Mouse (Mus musculus): Measurements from ENCODE around the gene Alg3. TPM values are rescaled to one million over a fixed set of nuclear protein-coding genes. Genes with fewer than 3 reads are reported as not detected.

The Alg3 gene
- polyA plus RNA-seq, 1 experiment from 2014 or later = 32.4 TPM

- Histone ChIP-seq H3K9ac (no peak overlapping the region), H3K4me3 (no peak overlapping the region), H3K9me3 (replicated peaks) (no peaks in the 10 kb centered on the region), H3K4me2 (no peak overlapping the region), H3K27ac (ENCODE audit: poor library complexity, severe bottlenecking) (no peak overlapping the region), H3K4me1 (replicated peaks) (no peaks in the 10 kb centered on the region), H3K27me3 (replicated peaks) (peaks cover 41% of the 10 kb centered on the region), H3K36me3 (no peaks in the 10 kb centered on the region)
- 57% methylated on average over 7 of the region's 7 CpGs for WGBS
- no peak for ATAC-seq (ENCODE audit: insufficient number of reproducible peaks, low FRiP score)
These were observed 14.7 kb downstream of the Alg3 start for GRCm38 (mm10) chr16:20596687-20597441.

GRCm38 (mm10) chr16:20595737-20596136, 15.8 kb downstream of the Alg3 start:
- H3K36me3 ChIP-seq = no peaks in the 10 kb centered on the region
- no peak for ATAC-seq (ENCODE audit: insufficient number of reproducible peaks, low FRiP score)
- WGBS = 76% methylated on average over 4 of the region's 4 CpGs
- H3K27me3 ChIP-seq (replicated peaks) = peaks cover 50% of the 10 kb centered on the region
- H3K27ac ChIP-seq (ENCODE audit: poor library complexity, severe bottlenecking) = no peak overlapping the region
- H3K9ac ChIP-seq = no peak overlapping the region
- no peaks in the 10 kb centered on the region for H3K9me3 ChIP-seq (replicated peaks)
- H3K4me2 ChIP-seq = no peak overlapping the region
- peaks cover 7% of the 10 kb centered on the region for H3K4me1 ChIP-seq (replicated peaks)
- H3K4me3 ChIP-seq = no peak overlapping the region

DNA sequence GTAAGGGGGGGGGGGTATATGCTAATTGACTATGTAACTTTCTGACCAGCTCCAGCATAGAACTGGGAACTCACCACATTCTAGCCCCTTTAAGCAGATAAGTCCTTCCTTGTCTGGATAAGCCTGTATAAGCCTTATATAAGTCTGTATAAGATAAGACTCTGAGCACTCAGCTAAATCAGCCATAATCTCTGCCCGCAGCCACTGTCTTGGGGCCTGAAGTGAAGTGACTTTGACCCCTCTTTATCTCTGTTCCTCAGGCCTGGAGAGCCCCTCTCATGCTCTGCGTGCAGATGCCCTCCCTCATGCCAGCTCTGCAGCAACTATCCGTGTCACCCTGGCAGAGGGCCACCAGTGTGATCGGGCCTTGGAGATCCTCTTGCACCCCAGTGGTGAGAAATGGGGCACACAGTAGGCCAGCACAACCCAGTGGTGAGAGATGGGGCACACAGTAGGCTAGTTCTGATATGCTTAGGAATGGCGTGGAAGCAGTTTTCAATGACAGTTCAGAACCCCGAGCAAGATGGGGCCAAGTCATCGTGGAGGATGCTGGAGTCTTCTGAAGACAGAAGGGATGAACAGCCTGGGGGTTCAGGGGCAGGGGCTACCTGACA, 16.4 kb downstream of the Alg3 start:
- Histone ChIP-seq H3K4me2 (no peak overlapping the region), H3K27me3 (replicated peaks) (peaks cover 53% of the 10 kb centered on the region), H3K4me3 (no peak overlapping the region), H3K9ac (no peak overlapping the region), H3K36me3 (no peaks in the 10 kb centered on the region), H3K27ac (ENCODE audit: poor library complexity, severe bottlenecking) (no peak overlapping the region), H3K4me1 (replicated peaks) (peaks cover 13% of the 10 kb centered on the region), H3K9me3 (replicated peaks) (no peaks in the 10 kb centered on the region)
- peak; percentile 22; the same call in 1 of the 2 replicates for ATAC-seq (ENCODE audit: insufficient number of reproducible peaks, low FRiP score)
- WGBS = 63% methylated on average over 7 of the region's 7 CpGs

DNA sequence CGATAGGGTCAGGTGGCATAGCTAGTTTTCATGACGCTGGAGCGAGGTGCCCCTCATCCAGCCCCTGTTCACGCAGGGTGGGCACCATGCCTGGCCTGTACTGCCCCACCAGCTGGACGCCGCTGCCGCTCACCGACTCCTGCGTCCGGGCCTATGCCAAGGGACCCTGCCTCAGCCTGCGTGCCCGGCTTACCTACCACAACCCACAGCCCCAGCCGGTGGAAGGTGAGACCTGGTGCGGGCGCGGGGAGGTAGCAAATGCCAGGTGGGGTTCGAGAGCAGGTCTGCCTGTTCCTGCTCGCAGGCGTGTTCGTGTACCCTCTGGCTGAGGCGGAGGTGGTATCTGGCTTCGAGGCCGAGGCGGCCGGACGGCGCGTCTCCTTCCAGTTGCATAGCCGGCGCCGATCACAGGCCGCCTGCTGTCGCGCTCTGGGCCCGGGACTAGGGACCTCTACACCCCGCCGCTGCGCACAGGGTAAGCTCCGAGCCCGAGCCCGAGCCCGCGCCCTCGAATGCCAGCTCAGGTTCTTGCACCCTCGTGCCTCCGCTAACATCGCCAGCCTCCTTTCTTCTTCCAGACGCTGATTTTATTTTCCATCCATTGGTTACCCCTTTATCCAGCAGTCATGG, 20.3 kb downstream of the Alg3 start:
- peak overlapping the region; percentile 85 for H3K4me2 ChIP-seq
- H3K36me3 ChIP-seq = no peaks in the 10 kb centered on the region
- peaks cover 22% of the 10 kb centered on the region for H3K4me1 ChIP-seq (replicated peaks)
- peak overlapping the region; percentile 55 for H3K4me3 ChIP-seq
- ATAC-seq (ENCODE audit: insufficient number of reproducible peaks, low FRiP score) = no peak
- H3K27me3 ChIP-seq (replicated peaks) = peaks cover 74% of the 10 kb centered on the region
- no peaks in the 10 kb centered on the region for H3K9me3 ChIP-seq (replicated peaks)
- 5% methylated on average over 48 of the region's 48 CpGs for WGBS
- H3K9ac ChIP-seq = peak overlapping the region; percentile 49
- no peak overlapping the region for H3K27ac ChIP-seq (ENCODE audit: poor library complexity, severe bottlenecking)

DNA sequence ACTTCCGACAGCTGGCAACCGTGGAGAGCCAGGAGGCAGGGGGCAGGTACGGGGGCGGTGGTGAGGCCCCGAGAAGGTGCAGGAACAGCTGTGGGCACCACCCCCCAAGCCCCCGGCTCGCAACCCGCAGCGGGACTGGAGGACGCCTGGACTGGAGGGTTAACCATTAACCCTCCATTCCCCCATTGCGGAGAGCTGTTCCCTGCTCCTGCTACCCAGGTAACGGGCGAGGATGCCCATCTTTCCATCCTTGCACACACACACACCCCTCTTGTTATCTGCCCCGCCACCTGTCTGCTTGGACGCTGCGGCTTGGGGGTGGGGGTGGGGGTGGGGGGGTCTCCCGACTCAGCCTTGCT, 20.9 kb downstream of the Alg3 start:
- H3K36me3 ChIP-seq = no peaks in the 10 kb centered on the region
- 4% methylated on average over 17 of the region's 17 CpGs for WGBS
- H3K4me3 ChIP-seq = peak overlapping the region; percentile 55
- ATAC-seq (ENCODE audit: insufficient number of reproducible peaks, low FRiP score) = no peak
- H3K9ac ChIP-seq = no peak overlapping the region
- peaks cover 22% of the 10 kb centered on the region for H3K4me1 ChIP-seq (replicated peaks)
- no peaks in the 10 kb centered on the region for H3K9me3 ChIP-seq (replicated peaks)
- H3K27ac ChIP-seq (ENCODE audit: poor library complexity, severe bottlenecking) = no peak overlapping the region
- H3K4me2 ChIP-seq = peak overlapping the region; percentile 85
- H3K27me3 ChIP-seq (replicated peaks) = peaks cover 74% of the 10 kb centered on the region

DNA sequence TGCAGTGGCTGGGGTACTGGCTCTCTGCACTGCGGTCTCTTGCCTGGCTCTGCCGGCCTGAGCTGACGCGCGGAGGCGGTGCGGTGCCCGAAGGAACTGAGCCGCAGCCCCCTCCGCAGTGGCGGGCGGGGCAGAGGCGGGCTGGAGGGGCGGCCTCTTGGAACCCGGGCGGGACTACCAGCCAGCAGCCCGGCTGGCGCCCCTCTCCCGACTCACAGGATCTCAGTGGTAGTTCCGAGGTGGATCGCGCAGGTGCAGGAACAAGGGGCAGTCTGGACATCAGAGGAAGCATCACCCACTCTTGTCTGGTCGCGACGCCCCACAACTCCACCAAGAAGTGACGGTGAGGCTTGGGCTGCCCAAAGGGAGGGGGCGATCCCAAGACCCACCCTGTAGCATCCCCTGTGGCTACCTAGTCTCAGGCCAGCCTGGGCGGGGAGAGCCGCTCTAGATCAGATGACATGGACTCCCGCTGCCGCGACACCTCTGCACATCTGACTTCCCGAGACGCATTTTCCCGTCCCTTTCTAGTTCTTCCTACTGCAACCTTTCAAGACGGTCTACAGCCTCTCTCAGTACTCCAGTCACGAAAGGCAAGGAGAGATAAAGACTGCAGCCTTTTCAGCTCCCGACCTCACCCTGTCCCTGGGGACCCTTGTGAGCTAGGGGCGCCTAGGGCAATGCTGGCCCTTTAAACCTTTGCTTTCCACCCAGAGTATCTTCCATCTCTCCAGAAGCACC, 21.4 kb downstream of the Alg3 start:
- peak overlapping the region; percentile 55 for H3K4me3 ChIP-seq
- no peaks in the 10 kb centered on the region for H3K36me3 ChIP-seq
- peak; percentile 62; the same call in 1 of the 2 replicates for ATAC-seq (ENCODE audit: insufficient number of reproducible peaks, low FRiP score)
- peak overlapping the region; percentile 59 for H3K9ac ChIP-seq
- H3K4me2 ChIP-seq = peak overlapping the region; percentile 85
- H3K4me1 ChIP-seq (replicated peaks) = peaks cover 22% of the 10 kb centered on the region
- H3K9me3 ChIP-seq (replicated peaks) = no peaks in the 10 kb centered on the region
- no peak overlapping the region for H3K27ac ChIP-seq (ENCODE audit: poor library complexity, severe bottlenecking)
- under 1% methylated on average over 39 of the region's 39 CpGs for WGBS
- peaks cover 69% of the 10 kb centered on the region for H3K27me3 ChIP-seq (replicated peaks)

- Histone ChIP-seq H3K4me2 (peak within 1 kb of the TSS; percentile 85), H3K27me3 (replicated peaks) (peaks cover 64% of the 10 kb centered on the region), H3K27ac (ENCODE audit: poor library complexity, severe bottlenecking) (no peak within 1 kb of the TSS), H3K9ac (peak within 1 kb of the TSS; percentile 59), H3K36me3 (no peaks in the 10 kb centered on the region), H3K9me3 (replicated peaks) (no peaks in the 10 kb centered on the region), H3K4me1 (replicated peaks) (peaks cover 22% of the 10 kb centered on the region), H3K4me3 (peak within 1 kb of the TSS; percentile 55)
- ATAC-seq (ENCODE audit: insufficient number of reproducible peaks, low FRiP score) = no peak
- WGBS = 1% methylated on average over 24 of the region's 24 CpGs
These were observed 22.1 kb downstream of the Alg3 start, which contains the start of gene Vwa5b2 for GRCm38 (mm10) chr16:20589366-20589938. Gene Vwa5b2, plus strand, starts transcription at chr16:20589471.

- H3K4me1 ChIP-seq (replicated peaks) = no peaks in the 10 kb centered on the region
- no peaks in the 10 kb centered on the region for H3K9me3 ChIP-seq (replicated peaks)
- no peak overlapping the region for H3K4me3 ChIP-seq
- H3K36me3 ChIP-seq = peaks cover 34% of the 10 kb centered on the region
- no peak overlapping the region for H3K4me2 ChIP-seq
- 0 out of 2 replicates have a peak, but pooled peaks cover 3% of the 10 kb centered on the region for H3K27me3 ChIP-seq (replicated peaks)
- 83% methylated on average over 1 of the region's 1 CpGs for WGBS
- H3K9ac ChIP-seq = no peak overlapping the region
- ATAC-seq (ENCODE audit: insufficient number of reproducible peaks, low FRiP score) = no peak
- no peak overlapping the region for H3K27ac ChIP-seq (ENCODE audit: poor library complexity, severe bottlenecking)
These were observed 46.5 kb downstream of the Alg3 start for GRCm38 (mm10) chr16:20565075-20565474.

DNA sequence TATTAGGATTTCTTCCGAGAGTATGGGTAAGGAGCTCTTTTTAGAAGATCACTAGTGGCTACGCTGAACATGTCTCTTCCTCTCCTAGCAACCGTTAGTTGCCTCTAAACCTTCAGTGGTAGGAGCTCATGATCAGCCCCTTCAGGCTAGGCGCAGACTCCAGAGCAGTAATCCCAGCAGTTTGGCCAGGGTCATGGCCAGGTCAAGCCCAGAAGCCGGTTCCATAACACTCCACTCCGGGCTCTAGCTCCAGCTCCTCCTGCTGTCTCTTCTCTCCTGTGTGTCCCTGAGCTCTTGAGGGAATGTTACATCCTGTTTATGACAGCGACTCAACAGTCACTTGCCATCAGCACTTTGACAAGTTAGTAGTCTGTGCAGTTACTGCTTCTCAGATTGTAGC, 54.2 kb downstream of the Alg3 start:
- H3K4me3 ChIP-seq = no peak overlapping the region
- H3K27me3 ChIP-seq (replicated peaks) = no peaks in the 10 kb centered on the region
- H3K4me2 ChIP-seq = no peak overlapping the region
- no peak overlapping the region for H3K9ac ChIP-seq
- H3K9me3 ChIP-seq (replicated peaks) = no peaks in the 10 kb centered on the region
- ATAC-seq (ENCODE audit: insufficient number of reproducible peaks, low FRiP score) = no peak
- no peaks in the 10 kb centered on the region for H3K4me1 ChIP-seq (replicated peaks)
- H3K27ac ChIP-seq (ENCODE audit: poor library complexity, severe bottlenecking) = no peak overlapping the region
- H3K36me3 ChIP-seq = peaks cover 90% of the 10 kb centered on the region
- WGBS = 73% methylated on average over 7 of the region's 7 CpGs
